Mouse (Mus musculus) lung, embryonic 14.5 days (tissue): ENCODE data around the gene Usp29. TPM values are rescaled to one million over a fixed set of nuclear protein-coding genes. Genes with fewer than 3 reads are reported as not detected.

Experiments used
- ATAC-seq: fragments of 200-750 bp; cut with Nextera tagmentation; 2 replicates; pipeline ENCODE4 v1.8.0; 2017; ENCODE audit warnings: mild to moderate bottlenecking, moderate TSS enrichment, moderate library complexity; ENCODE audit not compliant: insufficient read depth
- DNase-seq: peaks from one replicate; pipeline ENCODE4 v3.0.0-alpha.2; 2015
- H3K27ac ChIP-seq: fragments of 300-500 bp; sonication (generic); 2 replicates; pipeline ENCODE4 v1.5.1; 2014; ENCODE audit warnings: low read depth, mild to moderate bottlenecking, moderate library complexity
- H3K27me3 ChIP-seq: fragments of 300-500 bp; sonication (generic); 2 replicates; pipeline ENCODE4 v1.6.1; 2014; ENCODE audit warnings: low read length, control low read depth; ENCODE audit not compliant: insufficient read depth
- H3K36me3 ChIP-seq: fragments of 300-500 bp; sonication (generic); 2 replicates; pipeline ENCODE4 v1.6.1; 2014; ENCODE audit warnings: control low read depth; ENCODE audit not compliant: insufficient read depth
- H3K4me1 ChIP-seq: fragments of 300-500 bp; sonication (generic); 2 replicates; pipeline ENCODE4 v1.6.1; 2014; ENCODE audit warnings: antibody characterized with exemption, control low read depth; ENCODE audit not compliant: insufficient read depth
- H3K4me2 ChIP-seq: fragments of 300-500 bp; sonication (generic); 2 replicates; pipeline ENCODE4 v1.6.1; 2014; ENCODE audit warnings: mild to moderate bottlenecking
- H3K4me3 ChIP-seq: fragments of 300-500 bp; sonication (generic); 2 replicates; pipeline ENCODE4 v1.5.1; 2014; ENCODE audit warnings: low read depth, low read length
- H3K9ac ChIP-seq: fragments of 300-500 bp; sonication (generic); 2 replicates; pipeline ENCODE4 v1.6.1; 2014
- H3K9me3 ChIP-seq: fragments of 300-500 bp; sonication (generic); 2 replicates; pipeline ENCODE4 v1.6.1; 2016; ENCODE audit warnings: low read depth, low read length, control low read depth
- CTCF ChIP-seq: IDR thresholded peaks from 2 replicates; pipeline ENCODE4 v1.5.1; 2016; ENCODE audit warnings: antibody characterized with exemption, low read depth
- WGBS: fragments of 180-500 bp; shearing (Covaris S2); extraction: QIAGEN DNeasy Blood & Tissue Kit; methylation state at CpG from one replicate; pipeline ENCODE4 v1.1.7; 2014; 5-methylcytosine and 5-hydroxymethylcytosine counted together
- polyA plus RNA-seq: library from polyadenylated mRNA; unstranded; fragments of >200 nt; fragmentation: Nextera tagmentation; extraction: Ambion mirVana; gene quantifications from 2 replicates; pipeline ENCODE4 v1.2.1, GENCODE M21; 2014

Gene Usp29
- polyA plus RNA-seq, 1 experiment from 2014 or later: 6.2 TPM

DNA sequence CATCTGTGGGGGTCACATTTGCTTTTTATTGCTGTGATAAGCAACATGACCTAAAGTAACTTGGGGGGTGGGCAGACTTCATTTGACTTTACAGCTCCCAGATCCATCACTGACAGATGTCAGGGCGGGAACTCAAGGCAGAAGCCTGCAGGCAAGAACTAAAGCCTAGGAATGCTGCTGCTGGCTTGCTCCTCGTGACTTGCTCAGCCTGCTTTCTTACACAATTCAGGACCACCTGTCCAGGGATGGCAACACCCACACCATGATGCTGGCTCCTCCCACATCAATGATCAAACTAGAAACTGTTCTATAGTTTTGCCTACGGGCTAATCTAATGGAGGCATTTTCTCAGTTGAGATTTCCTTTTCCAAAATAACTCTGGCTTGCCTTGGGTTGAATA, 63.4 kb downstream of the Usp29 start:
- no peak for DNase-seq
- no peaks in the 10 kb centered on the region for H3K9me3 ChIP-seq
- no peaks in the 10 kb centered on the region for H3K27me3 ChIP-seq
- ATAC-seq: no peak
- peaks cover 6% of the 10 kb centered on the region; the same call in 1 of the 2 replicates for H3K4me1 ChIP-seq
- H3K4me2 ChIP-seq: no peak overlapping the region
- TF ChIP-seq CTCF: no peak
- H3K27ac ChIP-seq: no peak overlapping the region
- H3K4me3 ChIP-seq: no peak overlapping the region
- WGBS: 80% methylated on average over 3 of the region's 3 CpGs
- H3K36me3 ChIP-seq: no peaks in the 10 kb centered on the region
- no peak overlapping the region for H3K9ac ChIP-seq

DNA sequence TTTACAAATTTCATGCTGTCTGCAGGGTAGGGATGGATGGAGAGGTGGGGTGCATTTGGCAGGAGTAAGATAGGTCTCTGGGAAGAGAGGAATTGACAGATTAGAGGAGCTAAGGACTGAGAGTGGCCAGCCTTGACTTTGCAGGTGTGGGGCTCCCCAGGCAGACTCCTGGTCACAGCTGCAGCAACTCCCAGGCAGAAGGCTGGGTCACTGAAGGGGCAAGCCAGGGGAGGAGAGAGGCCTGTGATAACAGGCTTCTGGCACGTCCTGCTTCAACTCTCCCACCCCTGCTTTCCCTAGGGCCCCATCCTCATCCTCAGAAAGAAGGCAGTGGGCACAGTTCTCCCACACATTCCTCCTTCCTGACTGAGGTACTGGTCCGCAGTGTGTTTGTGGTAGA, 67.0 kb downstream of the Usp29 start:
- Histone ChIP-seq H3K36me3 (no peaks in the 10 kb centered on the region), H3K4me2 (no peak overlapping the region), H3K9me3 (no peaks in the 10 kb centered on the region), H3K27me3 (no peaks in the 10 kb centered on the region), H3K27ac (no peak overlapping the region; the same call in 1 of the 2 replicates), H3K4me1 (peaks cover 25% of the 10 kb centered on the region), H3K4me3 (no peak overlapping the region), H3K9ac (no peak overlapping the region)
- 29% methylated on average over 2 of the region's 2 CpGs for WGBS
- DNase-seq (no peak), ATAC-seq (peak; percentile 32; the same call in 1 of the 2 replicates)
- no peak for TF ChIP-seq CTCF

DNA sequence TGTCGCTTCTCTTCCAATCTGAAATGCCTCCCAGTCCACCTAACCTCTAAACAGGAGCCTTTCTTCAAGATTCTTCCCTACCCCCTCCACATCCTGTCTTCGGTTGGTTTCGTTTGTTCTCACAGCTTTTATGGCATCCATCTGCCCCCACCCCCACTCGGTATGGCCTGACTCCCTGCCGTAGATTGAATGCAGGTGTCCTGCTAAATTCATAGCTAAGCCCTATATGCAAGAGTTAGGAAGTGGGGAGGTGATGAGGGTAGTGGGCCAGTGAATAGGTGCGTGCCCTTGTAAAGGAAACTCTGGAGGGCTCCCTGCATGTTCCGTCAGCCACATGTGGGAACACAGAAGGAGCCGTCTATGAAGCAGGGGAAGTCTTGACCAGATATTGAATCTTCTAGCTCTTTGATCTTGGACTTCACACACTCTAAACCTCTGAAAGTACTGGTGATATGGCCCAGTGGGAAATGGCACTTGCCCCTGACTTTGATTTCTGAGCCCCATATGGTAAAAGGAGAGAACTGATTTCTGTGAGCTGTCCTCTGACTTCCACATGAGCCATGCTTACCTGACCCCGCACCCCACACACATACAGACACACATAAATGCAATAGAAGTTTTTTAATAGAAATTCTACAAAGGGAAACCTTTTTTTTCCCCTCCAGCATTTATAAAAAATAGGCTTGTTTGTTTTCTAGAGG, 68.9 kb downstream of the Usp29 start:
- DNase-seq (no peak), ATAC-seq (no peak)
- Histone ChIP-seq H3K27me3 (no peaks in the 10 kb centered on the region), H3K9me3 (no peaks in the 10 kb centered on the region), H3K27ac (no peak overlapping the region; the same call in 1 of the 2 replicates), H3K9ac (no peak overlapping the region), H3K4me2 (no peak overlapping the region), H3K4me3 (no peak overlapping the region), H3K36me3 (no peaks in the 10 kb centered on the region), H3K4me1 (peaks cover 25% of the 10 kb centered on the region)
- WGBS: 48% methylated on average over 9 of the region's 9 CpGs
- TF ChIP-seq CTCF: no peak

DNA sequence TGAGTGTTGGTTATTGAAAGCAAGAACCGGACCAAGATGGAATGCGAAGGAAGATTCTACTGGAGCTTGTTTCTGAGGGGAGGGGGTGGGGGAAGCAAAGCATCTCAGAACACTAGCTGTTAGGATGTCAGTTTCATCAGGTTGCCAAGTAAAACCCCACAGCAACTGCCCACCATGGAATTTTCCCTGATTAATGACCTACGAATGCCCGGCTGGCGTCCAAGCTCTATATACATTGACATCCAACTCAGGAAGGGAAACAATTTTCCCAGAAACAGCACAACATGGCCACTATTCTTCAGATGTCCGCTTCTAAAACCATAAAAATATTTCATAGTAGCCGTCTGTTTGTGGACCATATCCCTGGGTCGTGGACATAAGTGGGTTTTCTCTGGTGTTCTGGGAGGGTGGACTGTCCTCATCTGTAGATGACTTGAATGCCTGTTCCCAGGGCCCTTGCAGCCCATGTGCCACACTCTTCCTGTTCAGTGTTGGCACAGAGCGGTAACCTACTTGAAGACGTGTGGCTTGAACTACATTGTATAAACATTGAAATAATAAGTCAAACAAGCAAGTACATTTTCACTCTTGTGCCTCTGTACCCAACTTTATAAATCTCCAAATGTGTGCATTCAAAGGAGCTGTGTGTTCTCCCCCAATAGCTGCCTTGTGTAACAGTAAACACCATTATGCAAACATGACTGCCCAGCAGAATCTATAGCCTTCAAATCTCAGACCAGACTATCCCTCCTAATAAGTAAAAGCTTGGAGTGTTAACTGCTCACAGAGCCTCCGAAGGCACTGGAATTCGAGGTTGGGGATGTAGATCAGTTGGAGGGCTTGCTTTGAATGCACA, 70.4 kb downstream of the Usp29 start:
- 34% methylated on average over 12 of the region's 12 CpGs for WGBS
- Histone ChIP-seq H3K27me3 (no peaks in the 10 kb centered on the region), H3K4me2 (no peak overlapping the region), H3K4me1 (peaks cover 25% of the 10 kb centered on the region), H3K36me3 (no peaks in the 10 kb centered on the region), H3K4me3 (no peak overlapping the region), H3K9ac (no peak overlapping the region), H3K9me3 (no peaks in the 10 kb centered on the region), H3K27ac (peak overlapping the region; percentile 69)
- TF ChIP-seq CTCF: no peak
- DNase-seq: peak; percentile 62
- ATAC-seq: peak; percentile 73

DNA sequence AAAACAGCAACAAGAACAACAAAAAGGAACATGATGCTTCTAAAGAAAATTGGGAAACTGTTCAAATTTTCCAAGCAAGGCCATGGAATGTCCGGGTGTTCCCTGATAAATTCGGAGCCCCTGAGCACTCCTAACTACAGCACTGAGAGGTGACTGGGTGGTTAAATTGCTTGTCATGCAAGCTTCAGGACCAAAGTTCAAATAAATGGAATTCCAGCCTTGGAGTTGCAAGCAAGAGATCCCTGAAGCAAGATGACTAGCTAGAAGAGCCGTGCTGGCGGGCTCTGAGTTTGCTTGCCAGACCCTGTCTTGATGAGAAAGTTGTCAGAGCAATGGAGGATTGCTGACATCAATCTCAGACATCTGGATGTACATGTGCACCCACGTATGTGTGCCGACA, 71.3 kb downstream of the Usp29 start:
- Histone ChIP-seq H3K4me3 (no peak overlapping the region), H3K4me2 (no peak overlapping the region), H3K9ac (no peak overlapping the region), H3K9me3 (no peaks in the 10 kb centered on the region), H3K4me1 (peaks cover 25% of the 10 kb centered on the region), H3K36me3 (no peaks in the 10 kb centered on the region), H3K27me3 (no peaks in the 10 kb centered on the region), H3K27ac (no peak overlapping the region)
- ATAC-seq: no peak
- TF ChIP-seq CTCF: no peak
- 50% methylated on average over 6 of the region's 6 CpGs for WGBS
- peak; percentile 35 for DNase-seq

DNA sequence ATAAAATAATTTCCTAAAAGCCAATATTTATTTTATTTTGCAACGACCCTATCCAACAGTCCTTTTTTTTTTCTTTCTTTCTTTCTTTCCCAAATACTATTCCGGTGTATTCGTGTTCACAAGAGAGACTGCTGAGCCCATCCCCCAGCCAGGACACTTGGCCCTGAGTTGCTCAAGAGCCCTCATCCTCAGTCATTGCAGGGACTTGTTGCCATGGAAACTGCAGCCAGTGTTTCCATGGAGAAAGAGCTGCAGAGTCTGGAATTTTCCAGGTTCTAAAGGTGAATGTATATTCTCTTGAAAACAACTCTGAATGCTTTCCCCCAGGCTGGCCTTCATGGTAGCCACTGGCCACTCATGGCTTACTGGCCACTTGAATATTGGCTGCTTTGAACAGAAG, 80.2 kb downstream of the Usp29 start:
- H3K4me1 ChIP-seq: no peaks in the 10 kb centered on the region
- no peak overlapping the region for H3K4me3 ChIP-seq
- H3K9ac ChIP-seq: no peak overlapping the region
- 31% methylated on average over 3 of the region's 3 CpGs for WGBS
- H3K9me3 ChIP-seq: no peaks in the 10 kb centered on the region
- H3K27me3 ChIP-seq: no peaks in the 10 kb centered on the region
- no peaks in the 10 kb centered on the region for H3K36me3 ChIP-seq
- ATAC-seq (peak; percentile 73; the same call in 1 of the 2 replicates), DNase-seq (peak; percentile 73)
- H3K4me2 ChIP-seq: no peak overlapping the region
- TF ChIP-seq CTCF: no peak
- H3K27ac ChIP-seq: no peak overlapping the region

DNA sequence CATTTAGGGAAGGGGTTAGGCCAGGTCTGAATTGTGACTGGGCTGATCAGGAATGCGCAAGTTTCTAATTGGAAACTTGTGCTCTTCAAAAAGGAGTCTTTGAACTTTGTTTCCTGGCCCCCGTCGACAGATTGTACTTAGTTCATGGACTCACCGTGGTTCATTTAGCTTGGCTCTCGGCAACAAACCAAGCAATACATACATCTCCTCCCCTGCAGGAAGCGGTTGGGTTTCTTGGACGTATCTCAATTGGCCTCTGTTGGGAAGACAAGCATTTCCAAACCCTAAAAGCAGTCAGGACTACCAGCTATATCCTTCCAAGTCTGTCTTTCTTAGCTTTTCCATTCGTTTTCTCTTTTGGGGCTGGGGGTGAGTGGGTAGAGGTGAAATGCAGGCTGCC, 84.6 kb downstream of the Usp29 start:
- no peaks in the 10 kb centered on the region for H3K4me1 ChIP-seq
- H3K27me3 ChIP-seq: no peaks in the 10 kb centered on the region
- H3K9ac ChIP-seq: no peak overlapping the region
- H3K4me2 ChIP-seq: no peak overlapping the region
- DNase-seq: no peak
- no peak overlapping the region for H3K27ac ChIP-seq
- WGBS: 67% methylated on average over 8 of the region's 8 CpGs
- ATAC-seq: no peak
- no peaks in the 10 kb centered on the region for H3K9me3 ChIP-seq
- no peak overlapping the region for H3K4me3 ChIP-seq
- TF ChIP-seq CTCF: no peak
- no peaks in the 10 kb centered on the region for H3K36me3 ChIP-seq
